Mouse (Mus musculus): ENCODE measurements around the gene Arhgdib. TPM values are rescaled to one million over a fixed set of nuclear protein-coding genes. Genes with fewer than 3 reads are reported as not detected.

The Arhgdib gene
- 2,563 TPM for polyA plus RNA-seq (2017; shearing (Covaris generic))

GRCm38 (mm10) chr6:136941051-136942021 lies at the start of gene Arhgdib:
Gene Arhgdib, minus strand, starts transcription at chr6:136941899.

GRCm38 (mm10) chr6:136923532-136923931 lies 18.2 kb downstream of the Arhgdib start, which contains the start of gene Pde6h:
Gene Pde6h, plus strand, starts transcription at chr6:136923832.

GRCm38 (mm10) chr6:136922080-136922479 lies 19.6 kb downstream of the Arhgdib start, which contains the start of gene Erp27:
Gene Erp27, minus strand, starts transcription at chr6:136922180.

GRCm38 (mm10) chr6:136875670-136876069 lies 66.0 kb downstream of the Arhgdib start, which contains the start of gene Mgp:
Gene Mgp, minus strand, starts transcription at chr6:136875823.

Other genes starting within 250 kb of the Arhgdib start
- not detected for gene Gucy2c, start 160.1 kb downstream of the Arhgdib start, polyA plus RNA-seq (2017; shearing (Covaris generic))
- 1.2 TPM for gene Hist4h4, start 137.5 kb downstream of the Arhgdib start, polyA plus RNA-seq (2017; shearing (Covaris generic))
- gene H2afj, start 133.7 kb downstream of the Arhgdib start, polyA plus RNA-seq (2017; shearing (Covaris generic)) = 55.8 TPM
- 3.2 TPM for gene BC049715, start 114.3 kb downstream of the Arhgdib start, polyA plus RNA-seq (2017; shearing (Covaris generic))
- 118 TPM for gene Wbp11, start 113.7 kb downstream of the Arhgdib start, polyA plus RNA-seq (2017; shearing (Covaris generic))
- not detected for gene Smco3, start 106.4 kb downstream of the Arhgdib start, polyA plus RNA-seq (2017; shearing (Covaris generic))
- 3.7 TPM for gene Art4, start 84.2 kb downstream of the Arhgdib start, polyA plus RNA-seq (2017; shearing (Covaris generic))
- gene Mgp, start 66.1 kb downstream of the Arhgdib start, polyA plus RNA-seq (2017; shearing (Covaris generic)) = not detected
- gene Erp27, start 19.7 kb downstream of the Arhgdib start, polyA plus RNA-seq (2017; shearing (Covaris generic)) = 1.9 TPM
- gene Pde6h, start 18.1 kb downstream of the Arhgdib start, polyA plus RNA-seq (2017; shearing (Covaris generic)) = not detected
- gene Rerg, start 228.6 kb upstream of the Arhgdib start, polyA plus RNA-seq (2017; shearing (Covaris generic)) = 0.23 TPM

All from inflammation-experienced regulatory T-cells, adult 16 weeks (primary cell).